Mouse (Mus musculus) megakaryocyte, embryonic 14.5 days (primary cell): ENCODE results near the gene Dapk3.

Source experiments
- FLI1 ChIP-seq: IDR thresholded peaks from 2 replicates; pipeline ENCODE4 v1.6.1; 2012; ENCODE audit warnings: low read length, inconsistent platforms, mixed read lengths
- GATA1 ChIP-seq: IDR thresholded peaks from 3 replicates; pipeline ENCODE4 v1.6.1; 2012; ENCODE audit warnings: mixed read lengths, low read length, inconsistent platforms, borderline replicate concordance

DNA sequence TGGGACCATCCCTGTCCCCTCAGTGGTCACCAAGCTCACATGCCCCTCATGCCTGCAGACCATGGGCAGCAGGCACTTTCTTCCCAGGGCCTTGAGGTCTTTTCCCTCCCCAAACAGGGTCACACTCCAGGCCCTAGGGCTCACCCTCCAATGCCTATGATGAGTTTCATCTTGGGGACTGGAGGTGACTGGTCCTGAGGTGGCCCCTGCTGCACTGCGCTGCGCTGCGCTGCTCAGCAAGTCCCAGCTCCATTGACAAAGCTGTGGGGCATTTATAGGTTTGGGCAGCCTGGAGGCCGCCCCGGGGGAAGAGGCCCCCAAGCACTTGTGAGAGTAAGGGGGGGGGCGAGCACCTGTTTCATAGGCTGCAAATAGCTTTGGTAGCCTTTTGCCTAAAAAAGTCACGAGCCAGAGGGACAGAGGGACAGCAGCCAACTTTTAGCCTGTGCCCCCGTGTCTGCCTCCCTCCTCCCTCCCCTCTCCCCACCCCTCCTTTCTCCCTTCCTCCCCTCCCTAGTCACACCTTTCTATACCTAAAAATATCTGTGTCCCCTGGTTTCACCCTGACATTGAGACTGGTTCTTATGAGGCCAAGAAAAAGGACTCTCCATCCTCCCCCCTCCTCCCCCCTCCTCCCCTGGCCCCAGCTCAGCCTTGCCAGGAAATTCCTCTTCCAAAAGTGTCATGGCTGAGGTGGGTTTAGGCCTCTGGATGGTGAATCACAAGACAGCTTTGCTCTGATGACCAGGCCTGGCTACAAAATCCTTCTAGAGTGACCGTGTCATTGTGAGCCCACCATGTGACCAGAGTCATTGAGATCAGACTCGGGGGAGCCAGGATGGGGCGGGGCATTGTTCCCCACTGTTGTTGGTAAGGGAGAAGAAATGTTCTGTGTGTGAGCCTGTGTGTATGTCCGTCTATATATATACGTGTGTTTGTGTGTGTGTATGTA is 19.3 kb downstream of the Dapk3 start, which contains the start of gene Nmrk2:
- TF ChIP-seq GATA1, result no peak
- no peak for TF ChIP-seq FLI1
